Mouse (Mus musculus): Measurements from ENCODE around the gene Ak6.

Gene Ak6

DNA sequence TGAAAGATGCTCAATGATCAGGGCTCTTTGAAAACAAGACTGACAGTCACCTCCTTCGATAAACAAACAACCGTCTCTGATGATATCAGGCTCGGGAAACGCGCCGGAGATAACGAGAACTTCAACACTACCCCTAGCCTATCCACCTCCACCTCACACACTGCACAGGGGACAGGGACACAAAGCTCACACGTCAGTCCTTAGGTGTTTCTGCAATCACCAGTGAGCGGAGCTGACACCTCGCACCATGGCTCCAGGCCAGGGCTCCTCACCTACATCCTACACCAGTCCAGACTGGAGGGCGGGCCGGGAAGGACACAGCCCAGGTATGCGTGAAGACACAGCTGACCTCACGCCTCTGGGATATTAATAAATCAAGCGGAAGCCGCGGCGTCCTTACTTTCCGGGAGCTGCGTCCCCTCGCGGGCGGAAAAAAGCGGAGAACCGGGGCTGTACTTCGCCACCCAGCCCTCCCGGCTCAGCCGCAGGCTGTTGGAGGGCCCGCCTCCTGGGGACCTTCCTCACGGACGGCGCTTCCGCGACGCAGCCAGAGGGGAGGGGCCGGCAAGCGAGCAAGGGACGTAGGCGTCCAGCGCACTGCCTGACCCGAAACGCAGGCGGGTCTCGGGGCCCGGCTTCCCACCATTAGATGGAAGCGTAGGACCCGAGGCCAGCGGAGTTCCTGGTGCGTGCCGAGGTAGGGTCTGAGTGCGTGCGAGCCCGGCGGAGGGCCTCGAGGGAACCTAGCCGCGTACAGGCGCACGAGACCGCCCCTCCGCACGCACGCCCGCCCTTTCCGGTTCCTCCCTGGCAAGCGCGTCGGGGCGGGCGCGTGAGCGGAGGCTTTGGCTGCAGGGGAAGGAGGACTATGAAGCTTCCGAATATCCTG lies at the start of gene Ak6, which contains the start of gene Rad17:
Ak6 (plus strand) TSS at position 430 of the 889 bp plus-strand sequence.
Rad17 (minus strand) TSS at position 502 of the 889 bp plus-strand sequence.
- DNase-seq: peak; percentile 96

DNA sequence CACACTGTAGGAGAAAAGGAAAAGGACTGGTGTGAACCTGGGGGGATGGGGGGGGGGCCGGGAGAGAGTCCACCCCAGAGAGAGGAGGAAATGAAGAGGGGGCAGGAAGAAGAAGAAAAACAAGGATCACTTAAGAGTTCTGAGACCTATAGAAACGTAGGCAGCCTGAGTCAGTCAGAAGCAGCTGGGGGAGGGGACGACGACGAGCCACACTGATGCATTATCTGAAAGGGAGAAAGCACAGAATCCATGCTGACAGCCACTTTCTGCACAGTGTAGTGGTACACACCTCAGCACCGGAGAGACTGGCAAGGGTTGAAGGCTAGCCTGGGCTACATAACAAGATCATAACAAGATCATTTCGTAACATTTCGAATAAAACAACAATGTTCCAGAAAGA lies 49.7 kb upstream of the Ak6 start:
- no peak for DNase-seq

- DNase-seq: no peak
These were observed 48.4 kb upstream of the Ak6 start for GRCm38 (mm10) chr13:100602239-100602902.

- DNase-seq: no peak
These were observed 47.6 kb upstream of the Ak6 start for GRCm38 (mm10) chr13:100603031-100603737.

GRCm38 (mm10) chr13:100603738-100604095 lies 47.1 kb upstream of the Ak6 start:
- DNase-seq: no peak

GRCm38 (mm10) chr13:100605845-100606244 lies 44.9 kb upstream of the Ak6 start:
- DNase-seq: no peak

GRCm38 (mm10) chr13:100607756-100608155 lies 43.0 kb upstream of the Ak6 start:
- DNase-seq: no peak

DNA sequence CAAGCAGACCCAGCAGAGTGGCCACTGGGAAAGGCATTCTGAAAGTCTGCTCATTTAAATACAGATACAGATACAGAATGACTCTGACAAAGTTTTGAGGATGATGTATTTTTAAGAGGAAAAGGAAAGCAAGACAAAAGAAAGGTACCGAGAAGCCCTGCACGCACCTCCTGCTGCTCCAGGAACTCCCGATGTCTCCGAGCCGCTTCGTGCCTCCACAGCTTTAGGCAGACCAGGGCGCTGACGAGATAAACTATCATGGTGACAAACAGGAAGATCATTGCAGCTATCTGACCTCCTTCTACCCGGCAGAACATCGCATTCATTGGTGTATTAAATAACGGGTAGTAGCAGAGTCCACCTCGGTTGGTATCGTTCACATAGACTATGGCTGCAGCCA lies 39.5 kb upstream of the Ak6 start:
- DNase-seq: no peak

- DNase-seq: no peak
These were observed 38.5 kb upstream of the Ak6 start for GRCm38 (mm10) chr13:100612251-100612650.

DNA sequence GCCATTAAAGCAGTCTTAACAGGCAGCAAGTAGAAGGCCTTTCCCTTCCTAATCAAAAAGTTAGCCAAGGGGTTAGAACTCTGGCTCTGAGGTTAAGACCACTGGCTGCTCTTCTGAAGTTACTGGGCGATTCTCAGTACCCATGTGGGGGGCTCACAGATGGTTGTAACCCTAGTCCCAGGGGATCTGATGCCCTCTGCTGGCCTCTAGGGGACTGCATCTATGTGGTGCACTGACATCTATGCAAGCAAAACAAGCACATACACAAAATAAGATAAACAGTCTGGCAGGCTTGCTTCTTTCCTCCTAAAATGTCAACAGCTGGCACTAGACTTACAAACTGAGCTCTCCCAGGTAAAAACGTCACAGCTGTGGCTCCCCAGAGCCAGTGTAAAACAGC lies 37.9 kb upstream of the Ak6 start:
- no peak for DNase-seq

- peak; percentile 76 for DNase-seq
These were observed 34.3 kb upstream of the Ak6 start, which contains the start of gene Marveld2 for GRCm38 (mm10) chr13:100616181-100617087. TSS of gene Marveld2 (minus strand) at chr13:100616971.

GRCm38 (mm10) chr13:100617583-100617982 lies 33.2 kb upstream of the Ak6 start:
- DNase-seq: no peak

- DNase-seq: no peak
These were observed 28.5 kb upstream of the Ak6 start for GRCm38 (mm10) chr13:100622241-100622640.

- no peak for DNase-seq
These were observed 16.6 kb upstream of the Ak6 start for GRCm38 (mm10) chr13:100634106-100634691.

- DNase-seq: no peak
These were observed 8.1 kb upstream of the Ak6 start for GRCm38 (mm10) chr13:100642471-100643209.

DNA sequence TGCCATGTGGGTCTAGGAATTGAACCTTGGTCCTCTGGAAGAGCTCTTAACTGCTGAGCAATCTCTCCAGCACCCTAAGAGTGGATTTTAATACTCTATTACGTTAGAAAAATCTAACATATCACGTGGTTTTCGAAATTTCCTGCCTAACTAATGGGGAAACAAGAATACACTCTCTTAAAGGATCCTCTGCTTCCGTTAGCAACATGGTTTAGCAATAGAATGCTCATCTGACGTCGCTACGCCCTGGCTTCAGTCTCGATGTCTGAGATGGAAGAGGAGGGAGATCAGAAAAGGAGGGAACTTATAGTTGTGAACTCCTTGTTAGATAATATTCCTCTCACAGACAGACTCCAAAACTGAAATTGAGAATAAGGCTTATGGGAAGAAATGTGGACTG lies 2.6 kb upstream of the Ak6 start:
- DNase-seq: no peak

GRCm38 (mm10) chr13:100651439-100652186 lies 834 bp downstream of the Ak6 start, which contains the start of gene Taf9:
TSS of gene Taf9 (plus strand) at chr13:100651579.
- no peak for DNase-seq

DNA sequence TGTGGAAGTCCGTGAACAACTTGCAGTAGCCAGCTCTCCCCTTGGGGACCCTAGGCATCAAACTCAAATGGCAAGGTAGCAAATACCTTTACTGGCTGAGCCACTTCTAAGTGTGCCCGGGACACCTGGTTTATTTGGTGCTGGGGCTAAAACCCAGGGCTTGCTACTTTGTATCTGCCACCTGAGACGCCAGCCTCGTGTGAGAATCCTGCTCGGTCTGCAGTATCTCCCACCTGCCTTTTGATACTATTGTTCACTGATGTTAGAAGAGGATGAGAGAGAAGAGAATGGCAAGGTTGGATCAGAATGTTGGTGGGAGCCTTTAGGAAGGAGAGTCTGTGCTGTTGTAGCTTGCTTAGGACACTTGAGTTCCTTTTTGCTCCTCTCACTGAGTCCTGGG lies 7.3 kb downstream of the Ak6 start:
- DNase-seq: no peak

GRCm38 (mm10) chr13:100659864-100660456 lies 9.2 kb downstream of the Ak6 start:
- peak; percentile 36 for DNase-seq
